Mouse (Mus musculus) CH12F3 (cell line): ENCODE data around the gene Nr4a1.

ENCODE experiments used
- in situ Hi-C: fragments of 300-500 bp; cut with MboI; formaldehyde crosslinking; loops from 2 replicates; pipeline ENCODE4 v1.14.3; 2020; ENCODE audit warnings: low sequenced_read_pairs

Gene Nr4a1

DNA sequence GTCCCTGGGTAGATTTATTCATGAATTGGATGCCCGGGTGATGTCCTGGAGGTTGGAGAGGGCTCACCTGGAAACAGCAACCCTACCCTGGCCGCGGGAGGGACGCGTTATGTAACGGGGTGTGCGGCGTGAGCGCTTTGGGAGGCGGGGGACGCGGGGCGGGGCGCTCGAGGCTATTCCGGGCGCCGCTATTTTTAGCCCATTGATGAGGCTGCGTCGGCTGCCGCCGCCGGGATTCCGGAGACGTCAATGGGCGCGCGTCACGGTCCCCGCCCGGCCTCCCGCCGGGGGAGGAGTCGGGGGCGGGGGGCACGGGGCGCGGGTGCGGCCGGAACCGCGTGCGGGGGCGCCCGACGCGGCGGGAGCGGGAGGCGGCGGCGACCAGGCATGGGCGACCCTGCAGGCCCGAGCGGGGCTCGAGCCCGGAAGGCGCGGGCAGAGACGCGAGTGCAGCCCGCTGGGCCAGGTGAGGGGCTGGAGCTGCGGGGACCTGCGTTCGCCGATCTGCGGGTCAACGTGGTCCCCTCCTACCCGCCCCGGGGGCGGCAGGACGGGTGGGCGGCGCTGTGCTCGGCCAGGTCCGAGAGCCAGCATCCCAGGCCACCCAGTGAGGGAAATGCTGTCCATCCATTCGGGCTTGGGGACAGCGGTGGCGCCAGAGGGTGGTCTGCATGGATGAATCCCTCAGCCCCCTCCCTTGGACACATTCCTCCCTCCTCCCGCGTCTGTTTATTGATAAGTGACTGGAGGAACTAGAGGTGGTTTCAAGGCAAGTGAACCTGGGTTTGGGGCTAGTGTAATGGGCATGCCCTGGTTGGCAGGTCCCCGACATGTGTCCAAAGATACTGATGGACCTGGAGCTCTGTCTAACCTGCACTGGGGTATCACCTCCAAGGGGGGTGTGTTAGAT is at the start of gene Nr4a1:
Gene Nr4a1 (plus strand): TSS at position 384 of the 910 bp plus-strand sequence.
- in situ Hi-C loops, result no loop called here

DNA sequence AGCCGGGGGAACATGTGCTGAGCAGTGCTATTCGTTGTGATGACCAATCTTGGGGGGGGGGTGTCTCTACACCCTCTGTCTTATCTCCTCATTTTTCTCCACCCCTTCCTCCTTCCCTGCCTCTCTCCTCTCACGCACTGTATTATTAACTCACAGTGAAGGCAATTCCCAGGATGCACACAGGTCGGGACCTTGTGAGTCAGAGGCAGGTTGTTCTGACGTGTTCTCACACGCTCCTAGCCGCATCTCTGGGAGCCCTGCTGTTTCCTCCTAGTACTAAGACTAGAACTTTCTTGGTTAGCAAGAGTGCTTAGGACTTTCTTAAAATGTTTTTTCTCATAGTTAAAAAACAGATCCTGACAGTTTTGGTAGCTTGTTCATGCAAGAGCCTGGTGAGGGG is 49.3 kb upstream of the Nr4a1 start:
- in situ Hi-C loops, result no loop called here

DNA sequence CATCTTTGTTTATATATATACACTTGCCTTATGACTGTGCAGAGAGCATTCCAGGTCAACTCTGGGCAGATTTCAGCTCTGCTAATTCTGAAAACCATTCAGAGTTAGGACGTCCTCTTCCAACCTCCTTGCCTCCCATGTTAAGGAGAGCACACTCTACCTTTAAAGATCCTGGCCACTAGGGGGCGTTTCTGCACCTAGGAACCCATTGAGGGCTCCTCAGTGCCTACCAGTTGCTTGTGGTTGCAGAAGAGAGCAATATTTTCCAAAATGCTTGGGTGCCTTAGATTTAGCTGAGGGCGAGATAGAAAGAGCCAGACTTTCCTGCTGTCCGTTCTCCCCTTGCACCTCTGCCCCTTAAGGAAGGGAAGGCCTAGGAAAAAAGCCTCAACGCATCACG is 43.8 kb upstream of the Nr4a1 start:
- in situ Hi-C loops, result no loop called here

DNA sequence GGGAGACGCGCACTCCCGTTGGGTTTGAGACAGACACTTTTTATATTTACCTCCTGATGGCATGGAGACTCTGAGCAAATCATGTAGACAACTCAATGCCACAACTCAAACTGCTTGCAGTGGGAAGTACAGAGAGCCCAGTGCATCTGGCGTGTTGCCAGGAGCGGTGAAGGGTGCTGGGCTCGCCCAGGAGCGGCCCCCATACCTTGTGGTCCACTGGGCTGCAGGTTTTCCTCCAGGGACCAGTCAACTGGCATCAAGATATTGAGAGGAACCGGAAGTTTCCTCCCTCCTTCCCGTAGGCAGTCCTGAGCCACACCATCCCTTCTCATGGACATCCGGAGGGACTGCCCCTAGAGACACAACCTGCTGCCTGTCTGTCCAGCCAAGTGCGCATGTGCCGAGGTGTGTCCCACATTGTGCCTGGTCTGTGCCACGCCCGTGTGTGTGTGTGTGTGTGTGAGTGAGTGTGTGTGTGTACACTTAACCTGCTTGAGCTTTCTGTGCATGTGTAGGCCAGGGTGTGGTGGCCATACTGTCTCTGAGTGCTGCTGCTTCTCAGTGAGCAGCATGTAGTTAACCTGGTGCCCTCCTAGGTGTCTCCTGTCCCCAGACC is 43.0 kb upstream of the Nr4a1 start:
- in situ Hi-C loops, result no loop called here

DNA sequence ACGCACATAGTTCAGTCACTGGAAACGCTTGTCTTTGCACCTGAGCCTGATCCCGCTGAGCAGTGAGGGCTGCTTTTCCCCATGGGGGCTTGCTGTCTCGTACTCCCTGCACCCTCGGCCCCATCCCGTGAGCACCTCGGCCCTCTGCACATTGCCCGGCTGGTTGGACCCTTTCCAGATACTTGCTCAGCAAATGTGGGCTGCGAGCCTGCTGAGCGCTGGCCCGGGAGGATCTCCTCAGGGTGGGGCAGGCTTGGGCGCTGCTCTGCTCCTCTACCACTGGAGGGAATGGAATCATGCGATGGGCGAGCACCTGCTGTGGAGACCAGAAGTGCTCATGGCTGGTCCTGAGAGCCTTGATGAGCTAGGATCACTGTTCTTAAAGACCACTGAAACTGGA is 41.6 kb upstream of the Nr4a1 start:
- in situ Hi-C loops, result no loop called here

DNA sequence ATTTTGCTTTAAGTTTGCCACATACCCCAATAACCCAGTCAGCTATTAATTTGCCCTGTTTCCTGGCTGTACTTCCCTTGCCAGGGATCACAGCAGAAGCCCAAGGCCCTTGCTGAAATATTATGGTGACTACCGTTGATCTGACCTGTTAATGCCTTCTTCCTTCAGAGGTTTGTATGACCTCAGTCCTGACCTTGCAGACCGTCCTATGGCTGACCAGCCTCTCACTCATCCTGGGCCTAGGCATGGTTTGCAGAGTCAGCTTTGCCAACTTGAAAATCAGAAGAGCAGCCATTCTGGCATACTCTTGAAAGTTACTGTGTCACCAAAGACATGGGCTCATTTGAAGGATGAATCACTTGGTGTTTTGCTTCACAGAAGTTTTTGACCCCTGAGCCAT is 38.9 kb upstream of the Nr4a1 start:
- in situ Hi-C loops, result no loop called here

DNA sequence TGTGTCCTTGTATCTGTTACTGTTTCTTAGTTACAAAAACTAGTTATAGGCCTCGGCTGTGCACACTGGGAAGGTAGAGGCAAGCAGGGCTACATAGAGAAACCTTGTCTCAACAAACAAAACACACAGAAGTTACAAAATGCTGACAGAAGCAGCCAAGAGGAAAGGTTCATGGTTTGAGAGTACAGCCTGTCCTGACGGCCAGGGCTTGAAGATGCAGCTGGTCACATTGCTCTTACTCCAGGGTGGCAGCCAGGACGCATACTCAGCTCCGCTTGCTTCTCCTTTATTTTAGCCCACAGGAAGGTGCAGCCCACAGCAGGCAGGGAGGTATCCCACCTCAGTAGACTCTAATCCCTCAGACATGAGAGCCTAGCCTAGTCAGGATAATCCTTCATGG is 38.0 kb upstream of the Nr4a1 start:
- in situ Hi-C loops, result no loop called here

DNA sequence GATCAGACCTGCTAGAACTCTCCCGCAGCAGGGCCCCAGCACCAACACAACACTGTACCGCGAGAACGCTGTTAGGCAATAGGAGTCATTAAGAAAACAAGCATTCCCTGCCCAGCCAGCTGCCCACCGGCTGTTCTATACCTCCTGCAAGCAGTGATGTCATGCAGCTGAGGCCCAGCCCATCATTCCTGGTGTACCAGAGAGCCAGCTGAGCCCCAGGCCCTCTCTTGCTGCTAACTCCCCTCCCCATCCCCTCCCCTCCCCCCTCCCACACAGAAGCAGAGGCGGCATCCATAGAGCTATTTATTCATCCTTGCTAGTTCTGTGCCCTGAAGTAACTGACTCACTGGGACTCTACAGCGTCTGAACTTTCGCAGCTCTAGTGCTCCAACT is 33.2 kb upstream of the Nr4a1 start:
- in situ Hi-C loops, result no loop called here

DNA sequence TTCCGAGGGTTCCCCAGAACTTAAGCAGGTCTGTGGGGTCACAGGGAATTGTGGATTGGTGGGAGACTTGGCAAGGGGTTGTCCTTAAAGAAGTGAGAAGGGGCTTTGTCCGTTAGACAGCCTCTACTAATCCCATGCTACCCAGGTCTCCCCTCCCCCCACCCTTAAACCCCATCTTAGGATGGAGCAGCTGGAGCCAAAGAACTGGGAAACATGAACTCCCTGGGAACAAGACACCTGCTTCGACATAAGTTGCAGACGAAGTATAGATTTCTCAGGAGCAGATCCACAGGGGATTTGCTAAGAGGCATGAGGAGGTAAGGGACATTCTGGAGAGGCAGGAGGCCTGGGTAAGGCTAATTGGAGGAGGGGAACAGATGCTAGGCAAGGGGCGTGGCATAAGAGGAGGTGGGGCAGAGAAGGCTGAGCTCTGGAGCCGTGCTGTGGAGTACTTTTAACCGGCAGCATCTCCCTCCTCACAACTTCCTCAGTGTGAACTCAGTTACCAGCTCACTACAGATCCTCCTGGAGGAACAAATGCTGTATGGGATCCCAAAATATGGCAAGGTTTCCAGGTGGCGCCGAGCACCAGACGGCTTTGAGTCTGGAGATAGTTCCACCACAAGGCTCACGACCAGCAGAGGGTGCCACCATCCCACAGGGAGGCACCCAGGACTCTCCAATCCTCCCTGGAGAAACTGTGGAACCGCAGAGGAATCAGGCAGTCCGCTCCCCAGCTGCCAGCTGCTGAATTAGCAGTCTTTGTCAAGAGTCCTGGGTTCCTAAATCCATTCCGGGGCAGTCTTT is 32.6 kb upstream of the Nr4a1 start:
- in situ Hi-C loops, result no loop called here

DNA sequence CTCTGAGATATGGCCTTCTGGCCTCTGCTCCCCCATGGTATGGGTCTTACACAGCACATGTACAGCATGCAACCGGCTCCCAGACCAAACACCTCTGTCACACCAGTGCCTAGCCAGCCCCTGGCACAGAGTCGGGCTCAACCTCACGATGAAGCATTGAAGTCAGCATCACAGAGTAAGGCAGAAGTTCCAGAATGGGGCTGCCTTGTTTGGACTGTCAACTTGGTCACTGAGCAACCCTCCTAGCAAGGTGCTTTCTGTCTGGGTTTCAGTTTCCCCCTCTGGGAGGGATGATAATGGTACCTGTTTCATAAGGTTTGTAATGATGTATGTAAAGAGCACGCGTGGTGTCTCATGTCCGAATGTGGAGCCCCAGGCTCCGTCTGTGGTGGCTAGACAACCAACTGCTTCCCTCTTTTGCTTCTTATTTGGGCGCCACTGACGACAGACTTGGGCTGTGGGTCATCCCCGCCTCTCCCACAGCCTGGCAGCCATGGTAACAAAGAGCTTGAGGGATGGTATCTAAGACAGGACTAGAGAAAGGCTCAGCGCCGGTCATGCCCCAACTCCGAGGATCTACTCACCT is 31.1 kb upstream of the Nr4a1 start:
- in situ Hi-C loops, result no loop called here

DNA sequence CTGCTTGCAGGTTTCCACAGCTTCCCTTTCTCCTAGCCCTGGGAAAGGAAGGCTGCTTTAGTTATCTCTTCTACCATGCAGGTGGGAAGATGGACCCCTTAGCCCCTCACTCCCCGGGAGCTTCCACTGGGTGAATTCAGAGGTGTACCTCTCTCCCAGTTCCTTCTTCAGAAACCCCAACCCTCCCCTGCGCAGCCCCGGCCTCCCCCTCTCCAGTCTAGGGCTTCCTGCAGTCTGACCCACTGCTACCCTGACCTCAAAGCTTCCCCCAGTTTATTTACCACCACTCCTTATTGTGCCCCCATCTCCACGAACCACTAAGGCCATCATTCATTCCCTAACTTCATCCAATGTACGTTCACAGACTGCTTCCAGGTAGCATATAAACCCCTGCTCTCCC is 30.5 kb upstream of the Nr4a1 start:
- in situ Hi-C loops, result no loop called here

DNA sequence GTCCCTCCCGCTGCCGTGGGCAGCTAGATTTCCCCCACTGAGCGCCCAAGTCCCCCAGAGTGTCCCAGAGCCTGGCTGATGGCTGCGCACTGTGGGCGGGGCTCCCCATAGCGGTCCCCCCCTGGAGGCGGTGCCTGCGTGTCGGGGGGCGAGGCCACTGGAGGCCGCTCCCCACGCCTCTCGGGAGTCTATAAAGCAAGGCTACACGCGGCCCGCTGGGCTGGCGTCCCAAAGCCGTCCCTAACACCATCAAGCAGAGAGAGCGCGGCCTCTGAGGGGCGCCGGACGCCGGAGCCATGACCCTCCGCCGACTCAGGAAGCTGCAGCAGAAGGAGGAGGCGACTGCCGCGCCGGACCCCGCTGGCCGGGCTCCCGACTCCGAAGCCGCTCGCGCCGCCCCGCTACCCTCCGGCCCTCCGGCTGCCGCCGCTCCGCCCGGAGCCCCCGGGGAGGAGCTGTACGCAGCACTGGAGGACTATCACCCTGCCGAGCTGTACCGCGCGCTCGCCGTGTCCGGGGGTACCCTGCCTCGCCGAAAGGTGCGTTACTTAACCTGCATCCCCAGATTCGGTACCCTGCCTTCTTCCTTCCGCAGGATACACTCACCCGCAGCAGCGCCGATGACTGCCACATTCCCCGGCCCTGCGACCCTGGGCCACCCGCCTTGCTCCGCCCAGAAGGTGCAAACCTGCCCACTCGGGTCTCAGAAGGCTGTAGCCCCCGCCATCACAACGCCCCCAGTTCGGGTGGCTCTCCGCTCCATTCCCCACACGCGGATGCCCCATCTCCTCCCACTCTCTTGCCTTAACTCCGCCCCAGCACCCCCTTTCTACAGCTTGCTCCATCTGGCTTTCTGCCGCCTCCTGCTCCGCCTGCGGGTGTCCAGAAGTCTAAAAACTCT is 29.8 kb upstream of the Nr4a1 start, which contains the start of gene Grasp:
Gene Grasp (plus strand): TSS at position 183 of the 901 bp plus-strand sequence.
- in situ Hi-C loops, result no loop called here

DNA sequence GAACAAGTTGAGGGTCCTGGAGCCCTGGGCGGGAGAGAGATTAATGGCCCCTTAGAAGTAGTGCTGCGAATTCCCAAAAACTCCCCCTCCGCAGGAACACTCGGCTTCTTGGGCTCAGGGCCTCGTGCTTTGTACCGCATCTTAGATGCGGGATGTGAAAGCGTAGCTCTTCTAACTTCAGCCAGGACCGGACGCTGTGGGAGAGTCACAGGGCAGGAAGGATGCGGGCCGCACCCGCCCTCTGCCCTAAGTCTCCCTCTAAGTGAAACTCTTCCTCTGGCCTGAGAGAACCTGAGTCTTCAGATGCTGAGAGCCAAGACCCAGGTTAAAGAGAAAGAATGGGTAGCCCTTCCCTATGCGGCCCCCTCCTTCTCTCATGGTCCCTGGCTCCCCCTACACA is 29.1 kb upstream of the Nr4a1 start:
- in situ Hi-C loops, result no loop called here

DNA sequence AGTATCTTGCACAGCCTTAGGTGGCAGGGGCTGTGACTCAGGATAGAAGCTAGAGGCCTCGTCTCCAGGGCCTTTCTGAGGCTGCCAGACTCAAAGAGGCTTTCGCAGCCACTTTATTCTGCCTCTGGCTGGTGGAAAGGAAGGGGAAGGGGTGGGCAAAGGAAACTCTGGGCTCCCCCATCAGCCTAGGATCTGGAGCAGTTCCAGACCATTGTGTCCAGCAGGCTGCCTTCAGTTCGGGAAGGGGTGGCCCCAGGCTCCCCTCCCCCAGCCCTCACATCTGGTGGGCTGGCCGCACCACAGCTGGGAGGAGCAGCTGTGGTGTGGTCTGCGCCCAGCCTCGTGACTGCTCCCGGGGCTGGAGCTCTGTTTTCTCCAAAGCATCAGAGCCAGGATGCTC is 26.1 kb upstream of the Nr4a1 start:
- in situ Hi-C loops, result no loop called here

DNA sequence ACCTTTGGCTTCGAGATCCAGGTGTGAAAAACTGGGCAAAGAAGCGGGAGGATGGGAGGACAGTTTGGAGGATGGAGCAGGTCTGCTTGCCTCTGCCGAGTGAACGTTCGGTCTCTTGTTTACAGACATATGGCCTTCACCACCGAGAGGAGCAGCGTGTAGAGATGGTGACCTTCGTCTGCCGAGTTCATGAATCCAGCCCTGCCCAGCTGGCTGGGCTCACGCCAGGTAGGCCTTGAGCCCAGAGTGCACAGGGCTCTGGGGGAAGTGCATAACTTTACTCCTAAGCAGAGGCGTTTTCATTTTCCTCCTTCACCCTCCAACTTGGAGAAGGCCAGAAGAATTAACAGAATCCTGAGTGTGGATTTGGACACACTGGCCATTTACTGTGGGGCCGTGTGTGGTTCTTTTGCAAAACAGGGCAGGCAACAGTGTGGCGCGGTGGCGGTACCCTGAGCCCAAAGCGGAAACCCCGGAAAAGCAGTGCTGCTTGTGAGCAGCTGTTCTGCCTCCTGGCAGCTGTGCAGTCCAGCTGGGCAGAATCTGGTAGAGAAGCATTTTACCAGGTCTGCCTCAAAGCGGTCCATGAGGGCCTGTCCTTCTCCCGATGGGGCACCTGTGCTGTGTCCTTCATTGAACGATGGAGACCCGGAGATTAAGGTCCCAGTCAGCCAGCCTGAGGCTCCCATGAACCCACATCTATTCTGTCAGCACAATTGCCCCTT is 25.0 kb upstream of the Nr4a1 start:
- in situ Hi-C loops, result no loop called here

DNA sequence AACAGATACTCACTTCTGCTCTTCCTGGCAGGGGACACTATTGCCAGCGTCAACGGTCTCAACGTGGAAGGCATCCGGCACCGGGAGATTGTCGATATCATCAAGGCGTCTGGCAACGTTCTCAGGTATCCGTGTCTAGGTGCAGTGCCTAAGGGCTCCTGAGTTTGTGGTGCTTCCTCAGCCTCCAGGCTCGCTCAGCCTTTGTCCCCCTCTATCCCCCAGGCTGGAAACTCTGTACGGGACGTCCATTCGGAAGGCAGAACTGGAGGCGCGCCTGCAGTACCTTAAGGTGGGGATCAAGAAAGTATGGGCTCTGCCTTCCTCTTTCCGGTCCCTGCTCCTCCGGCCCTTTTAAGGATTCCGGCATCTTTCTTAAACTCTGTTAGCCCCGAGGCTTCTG is 23.6 kb upstream of the Nr4a1 start:
- in situ Hi-C loops, result no loop called here

DNA sequence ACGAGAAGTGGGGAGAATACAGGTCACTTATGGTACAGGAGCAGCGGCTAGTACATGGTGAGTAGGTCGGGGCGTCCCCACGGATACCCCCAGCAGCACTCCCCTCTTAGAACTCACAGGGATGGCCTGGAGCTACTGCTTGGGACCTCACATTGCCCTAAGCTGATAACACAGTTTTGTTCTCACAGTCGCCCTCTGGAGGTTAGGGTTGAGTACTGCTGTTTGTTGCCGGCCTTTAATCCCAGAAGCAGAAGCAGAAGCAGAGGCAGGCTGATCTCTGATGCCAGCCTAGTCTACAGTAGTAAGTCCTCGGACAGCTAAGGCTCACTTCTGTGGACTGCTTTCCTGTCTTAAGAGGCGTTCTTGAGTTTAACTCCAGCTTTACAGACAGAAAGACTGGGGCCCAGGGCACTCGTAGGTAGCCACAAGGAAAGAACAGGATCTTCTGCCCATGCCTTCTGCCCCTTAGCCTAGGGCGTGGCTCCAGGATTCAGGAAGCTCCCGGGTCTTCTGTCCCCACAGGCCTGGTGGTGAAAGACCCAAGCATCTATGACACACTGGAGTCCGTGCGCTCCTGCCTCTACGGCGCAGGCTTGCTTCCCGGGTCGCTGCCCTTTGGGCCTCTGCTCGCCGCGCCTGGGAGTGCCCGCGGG is 22.9 kb upstream of the Nr4a1 start:
- in situ Hi-C loops, result no loop called here

DNA sequence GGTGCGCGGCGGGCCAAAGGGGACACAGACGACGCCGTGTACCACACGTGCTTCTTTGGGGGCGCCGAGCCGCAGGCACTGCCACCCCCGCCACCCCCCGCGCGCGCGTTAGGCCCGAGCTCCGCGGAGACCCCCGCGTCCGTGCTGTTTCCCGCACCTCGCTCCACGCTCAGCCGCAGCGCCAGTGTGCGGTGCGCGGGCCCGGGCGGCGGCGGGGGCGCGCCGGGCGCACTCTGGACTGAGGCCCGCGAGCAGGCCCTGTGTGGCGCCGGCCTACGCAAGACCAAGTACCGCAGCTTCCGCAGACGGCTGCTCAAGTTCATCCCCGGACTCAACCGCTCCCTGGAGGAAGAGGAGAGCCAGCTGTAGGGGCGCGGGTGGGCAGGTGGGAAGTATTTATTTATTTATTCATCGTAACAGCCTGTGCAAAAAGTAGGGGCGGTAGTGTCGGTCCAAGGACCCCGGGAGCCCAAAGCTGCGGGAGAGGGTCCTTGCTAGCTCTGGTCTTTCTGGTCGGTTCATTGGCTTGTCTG is 22.4 kb upstream of the Nr4a1 start:
- in situ Hi-C loops, result no loop called here

DNA sequence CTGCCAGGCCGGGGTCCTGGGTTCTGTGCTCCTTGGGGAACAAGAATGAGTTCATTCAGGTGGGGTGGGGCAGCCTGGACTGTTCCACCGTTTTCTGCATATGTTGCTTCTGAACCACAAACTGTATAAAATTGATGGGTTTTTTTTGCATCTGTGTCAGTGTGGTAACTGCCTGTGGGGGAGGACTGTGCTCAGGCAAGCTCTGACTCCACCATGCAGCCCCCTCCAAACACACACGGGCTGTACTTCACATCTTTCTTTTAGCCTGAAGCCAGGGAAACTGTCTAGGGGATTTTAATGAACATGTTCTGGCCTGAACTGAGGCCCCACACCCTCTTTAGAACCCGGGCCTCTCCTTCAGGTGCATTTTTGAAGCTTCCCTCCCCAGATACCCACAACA is 21.5 kb upstream of the Nr4a1 start:
- in situ Hi-C loops, result no loop called here
